Mouse (Mus musculus) adrenal gland, adult 2 months (tissue): ENCODE data around the gene Zmiz2. TPM values are rescaled to one million over a fixed set of nuclear protein-coding genes. Genes with fewer than 3 reads are reported as not detected.
A peak's percentile ranks its signal among the peaks of the same experiment; 100 is the strongest.
"Not testable (repeated sequence)": the region's sequence is repeated elsewhere in the genome, so short reads cannot be mapped to it uniquely, and the experiment has no call there.

Experiments
- DNase-seq: peaks from one replicate; pipeline ENCODE4 v3.0.0; 2021
- long read RNA-seq: library from polyadenylated mRNA; stranded (forward); transcript quantifications from one replicate; pipeline ENCODE4 v2.0.0, GENCODE M21; 2021
- polyA plus RNA-seq: library from polyadenylated mRNA; depleted of rRNA; stranded (reverse); fragments of >200 nt; gene quantifications from 2 replicates; pipeline ENCODE4 v1.2.3, GENCODE M21; 2012; rRNA removed
- total RNA-seq, 2 experiments: library from RNA; stranded (reverse); gene quantifications; 2 replicates each; pipeline ENCODE4 v1.2.3; 2021

The Zmiz2 gene
- total RNA-seq (10 to 100 TPM; 50.5 to 52.8 TPM), polyA plus RNA-seq (71.1 and 85.0 TPM in 2 replicates)
- long read RNA-seq, full-length matches to known transcripts = 1 of 25 reads
- long read RNA-seq, partial matches to known transcripts = 22 of 25 reads
- long read RNA-seq, other reads (novel, unspliced or antisense) = 2 of 25 reads

GRCm38 (mm10) chr11:6388726-6389413, at the start of gene Zmiz2:
TSS of gene Zmiz2 (plus strand) at chr11:6389074.
- DNase-seq = peak; percentile 97

GRCm38 (mm10) chr11:6345956-6346355, 42.9 kb upstream of the Zmiz2 start:
- no peak for DNase-seq

- DNase-seq = no peak
Observed at GRCm38 (mm10) chr11:6346966-6347365, 41.9 kb upstream of the Zmiz2 start.

GRCm38 (mm10) chr11:6348681-6349200, 40.1 kb upstream of the Zmiz2 start:
- DNase-seq = no peak

GRCm38 (mm10) chr11:6349586-6349985, 39.3 kb upstream of the Zmiz2 start:
- no peak for DNase-seq

- no peak for DNase-seq
Observed at GRCm38 (mm10) chr11:6355106-6355505, 33.8 kb upstream of the Zmiz2 start.

- no peak for DNase-seq
Observed at GRCm38 (mm10) chr11:6364581-6365275, 24.1 kb upstream of the Zmiz2 start.

GRCm38 (mm10) chr11:6365885-6366284, 23.0 kb upstream of the Zmiz2 start:
- peak; percentile 76 for DNase-seq

- DNase-seq = no peak
Observed at GRCm38 (mm10) chr11:6366434-6366833, 22.4 kb upstream of the Zmiz2 start.

GRCm38 (mm10) chr11:6367156-6367555, 21.7 kb upstream of the Zmiz2 start:
- no peak for DNase-seq

- not testable (repeated sequence) for DNase-seq
Observed at GRCm38 (mm10) chr11:6367986-6368385, 20.9 kb upstream of the Zmiz2 start.

GRCm38 (mm10) chr11:6371376-6372155, 17.3 kb upstream of the Zmiz2 start:
- peak; percentile 27 for DNase-seq

GRCm38 (mm10) chr11:6372784-6373183, 16.1 kb upstream of the Zmiz2 start:
- DNase-seq = no peak

- peak; percentile 66 for DNase-seq
Observed at GRCm38 (mm10) chr11:6380916-6381315, 8.0 kb upstream of the Zmiz2 start.

- DNase-seq = no peak
Observed at GRCm38 (mm10) chr11:6388126-6388725, 648 bp upstream of the Zmiz2 start.

GRCm38 (mm10) chr11:6389483-6389921, 628 bp downstream of the Zmiz2 start:
- DNase-seq = peak; percentile 41

GRCm38 (mm10) chr11:6390376-6391053, 1.6 kb downstream of the Zmiz2 start:
- DNase-seq = no peak

GRCm38 (mm10) chr11:6391516-6392276, 2.8 kb downstream of the Zmiz2 start:
- DNase-seq = no peak

- DNase-seq = no peak
Observed at GRCm38 (mm10) chr11:6392857-6393256, 4.0 kb downstream of the Zmiz2 start.

GRCm38 (mm10) chr11:6393866-6394265, 5.0 kb downstream of the Zmiz2 start:
- no peak for DNase-seq
